Mouse (Mus musculus) lung, adult 2 months (tissue): Measurements from ENCODE around the gene Fam199x. TPM values are rescaled to one million over a fixed set of nuclear protein-coding genes. Genes with fewer than 3 reads are reported as not detected.

Source experiments
- DNase-seq: peaks from one replicate; pipeline ENCODE4 v3.0.0; 2022
- H3K4me1 ChIP-seq: fragments of 200-500 bp; 2 replicates; pipeline ENCODE4 v1.6.1; 2011; ENCODE audit warnings: low read length; ENCODE audit not compliant: control insufficient read depth, insufficient read depth
- H3K4me3 ChIP-seq: fragments of 200-500 bp; replicated peaks from 2 replicates; pipeline ENCODE3; 2011; ENCODE audit warnings: low read depth, mild to moderate bottlenecking, control low read depth, low read length; ENCODE audit errors: extremely low read depth
- CTCF ChIP-seq: fragments of 200-500 bp; IDR thresholded peaks from 2 replicates; pipeline ENCODE4 v1.5.1; 2011; ENCODE audit warnings: mild to moderate bottlenecking, low read length, control low read depth; ENCODE audit not compliant: insufficient read depth
- POLR2A ChIP-seq: fragments of 200-500 bp; IDR thresholded peaks from 2 replicates; pipeline ENCODE4 v1.6.1; 2011; ENCODE audit warnings: low read depth, mild to moderate bottlenecking, control low read depth, low read length, borderline replicate concordance; ENCODE audit errors: extremely low read depth
- WGBS: fragments of 180-500 bp; shearing (Covaris S2); methylation state at CpG from one replicate; pipeline ENCODE4 v1.1.7; 2018; 5-methylcytosine and 5-hydroxymethylcytosine counted together
- polyA plus RNA-seq: library from polyadenylated mRNA; depleted of rRNA; stranded (reverse); fragments of >200 nt; gene quantifications from 2 replicates; pipeline ENCODE4 v1.2.3, GENCODE M21; 2012; rRNA removed

Fam199x gene
- 1.0 and 1.3 TPM in 2 replicates for polyA plus RNA-seq

DNA sequence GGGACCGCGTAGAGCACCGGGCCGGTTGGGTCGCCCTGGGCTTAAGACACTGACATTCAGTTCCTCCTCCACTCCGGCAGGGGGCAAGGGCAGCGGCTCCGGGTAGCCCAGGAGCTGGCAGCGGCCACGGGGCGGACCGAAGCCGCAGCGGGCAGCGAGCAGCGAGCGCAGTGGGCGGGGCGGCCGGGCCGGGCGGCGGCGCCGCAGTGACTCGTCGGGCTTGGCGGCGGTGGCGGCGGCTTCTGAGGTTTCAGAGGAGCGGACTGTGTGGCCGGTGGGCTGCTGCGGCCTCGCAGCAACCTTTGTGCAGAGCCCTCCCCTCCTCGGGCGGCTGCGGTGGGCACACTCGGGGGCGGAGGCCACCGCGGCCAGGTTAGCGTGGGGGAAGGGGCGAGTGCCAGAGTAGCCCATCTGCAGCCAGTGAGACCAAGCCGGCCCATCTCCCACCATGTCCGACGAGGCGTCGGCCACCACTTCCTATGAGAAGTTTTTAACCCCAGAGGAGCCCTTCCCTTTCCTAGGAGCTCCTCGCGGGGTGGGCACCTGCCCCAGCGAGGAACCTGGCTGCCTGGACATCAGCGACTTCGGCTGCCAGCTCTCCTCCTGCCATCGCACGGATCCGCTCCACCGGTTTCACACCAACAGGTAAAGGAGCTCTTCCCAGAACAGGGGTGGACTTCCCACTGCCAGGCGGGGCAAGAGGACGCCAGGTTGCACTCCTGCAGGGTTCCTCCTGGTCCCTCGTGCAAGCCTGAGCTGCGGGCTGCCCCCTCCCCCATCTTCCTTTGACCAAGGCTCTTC lies at the start of gene Fam199x:
Gene Fam199x (plus strand): TSS at position 170 of the 801 bp plus-strand sequence.
- peak within 1 kb of the TSS; percentile 67 for H3K4me3 ChIP-seq
- 23% methylated on average over 57 of the region's 62 CpGs for WGBS
- DNase-seq = peak; percentile 69

DNA sequence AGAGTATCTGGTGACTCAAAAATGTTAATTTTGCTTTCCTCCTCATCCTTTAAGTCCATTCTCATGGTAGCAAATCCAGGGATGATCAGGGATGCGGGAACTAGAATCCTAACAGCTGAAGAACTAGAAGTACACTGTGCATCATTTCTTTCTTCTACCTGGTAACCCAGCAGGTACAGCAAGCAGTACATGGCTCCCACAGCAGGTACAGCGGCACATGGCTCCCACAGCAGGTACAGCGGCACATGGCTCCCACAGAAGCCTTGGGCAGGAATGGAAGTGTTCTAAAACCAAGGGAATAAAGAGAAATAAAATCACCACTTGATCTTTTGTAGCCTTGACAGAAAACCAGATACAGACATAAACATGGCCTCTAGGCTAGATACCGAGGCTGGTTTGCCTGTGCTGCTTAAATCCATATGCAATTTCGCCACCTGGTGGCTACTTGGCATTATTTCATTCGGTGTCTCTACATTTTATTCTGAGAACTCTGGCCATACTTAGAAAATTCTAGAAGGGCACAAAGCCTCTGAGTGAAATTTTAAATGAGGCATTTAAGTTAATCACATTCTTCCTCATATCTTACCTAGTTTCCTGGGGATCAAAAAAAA lies 34.2 kb upstream of the Fam199x start:
- no peaks in the 10 kb centered on the region for H3K4me1 ChIP-seq
- 57% methylated on average over 6 of the region's 6 CpGs for WGBS
- DNase-seq = peak; percentile 12
- H3K4me3 ChIP-seq = no peak overlapping the region
- TF ChIP-seq CTCF (peak; percentile 30; the same call in 1 of the 2 replicates), POLR2A (no peak)

More for the DNA sequence above, at the start of gene Fam199x:
- peaks cover 6% of the 10 kb centered on the region for H3K4me1 ChIP-seq
- TF ChIP-seq POLR2A (no peak), CTCF (peak; percentile 22; the same call in 1 of the 2 replicates)

DNA sequence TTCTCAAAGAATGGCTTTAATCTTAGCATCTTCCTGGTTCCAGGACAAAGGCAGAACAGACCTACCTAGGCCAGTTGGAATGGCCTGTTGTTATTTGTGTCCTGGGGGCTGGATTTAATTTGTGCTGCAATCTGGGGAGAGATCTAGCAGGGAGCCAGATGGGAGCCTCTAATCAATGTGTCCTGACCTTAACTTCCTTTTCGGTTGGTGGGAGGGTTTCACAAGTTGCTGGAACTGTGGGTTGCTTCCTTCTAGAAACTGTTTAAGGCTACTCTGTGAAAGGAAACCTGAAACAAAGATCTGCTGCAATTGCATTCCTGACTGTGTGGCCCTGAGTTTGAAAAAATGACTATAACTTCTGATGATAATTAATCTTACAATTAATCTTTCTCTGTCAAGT lies 31.7 kb upstream of the Fam199x start:
- no peak for DNase-seq
- WGBS = 80% methylated on average over 1 of the region's 1 CpGs
- Histone ChIP-seq H3K4me1 (no peaks in the 10 kb centered on the region), H3K4me3 (no peak overlapping the region)
- TF ChIP-seq CTCF (no peak), POLR2A (no peak)

- H3K4me1 ChIP-seq = no peaks in the 10 kb centered on the region
- DNase-seq = peak; percentile 28
- WGBS = 21% methylated on average over 1 of the region's 1 CpGs
- H3K4me3 ChIP-seq = no peak overlapping the region
- TF ChIP-seq POLR2A = no peak
- peak; percentile 27; the same call in 1 of the 2 replicates for TF ChIP-seq CTCF
Observed at GRCm38 (mm10) chrX:137019310-137019709, 30.1 kb upstream of the Fam199x start.

DNA sequence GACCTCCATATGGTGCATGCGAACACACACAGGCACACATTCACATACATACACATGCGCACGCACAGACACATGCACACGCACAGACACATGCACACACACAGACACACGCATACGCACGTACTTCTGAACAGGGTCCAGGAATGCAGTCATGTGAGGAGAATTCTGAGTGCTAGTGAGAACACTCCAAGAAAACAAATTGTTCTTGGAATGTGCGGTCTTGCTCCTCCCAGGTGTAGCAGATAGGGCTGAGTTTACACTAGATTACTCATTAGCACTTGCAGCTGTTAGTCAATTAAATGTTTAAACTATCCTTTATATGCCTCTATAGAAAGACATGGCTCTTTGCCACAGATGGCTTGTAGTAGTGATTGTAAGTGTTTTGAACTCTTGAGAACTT lies 18.5 kb upstream of the Fam199x start:
- Histone ChIP-seq H3K4me1 (no peaks in the 10 kb centered on the region), H3K4me3 (peak overlapping the region; percentile 47)
- WGBS = 75% methylated on average over 8 of the region's 8 CpGs
- TF ChIP-seq POLR2A (no peak), CTCF (no peak)
- peak; percentile 18 for DNase-seq

DNA sequence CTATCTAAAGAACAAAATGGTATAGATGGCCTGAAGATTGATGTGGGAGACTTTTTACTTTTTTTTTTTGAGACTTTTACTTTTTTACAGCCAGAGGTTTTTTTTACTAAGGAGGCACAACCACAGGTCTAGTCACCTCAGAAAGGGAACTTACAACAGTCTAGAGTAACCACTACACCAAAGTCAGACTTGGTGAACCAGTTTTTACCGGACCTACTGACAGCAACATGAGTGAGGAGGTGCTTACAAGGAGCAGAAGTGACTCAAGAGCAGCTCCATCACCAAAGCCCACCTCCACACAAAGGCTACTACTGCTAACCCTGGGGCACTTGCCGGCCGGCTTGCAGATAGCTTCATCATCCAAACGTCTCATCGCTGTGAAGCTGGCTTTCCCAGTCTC lies 17.7 kb upstream of the Fam199x start:
- Histone ChIP-seq H3K4me1 (no peaks in the 10 kb centered on the region), H3K4me3 (no peak overlapping the region)
- TF ChIP-seq CTCF = no peak
- no peak for TF ChIP-seq POLR2A
- 69% methylated on average over 5 of the region's 5 CpGs for WGBS
- DNase-seq = peak; percentile 3

DNA sequence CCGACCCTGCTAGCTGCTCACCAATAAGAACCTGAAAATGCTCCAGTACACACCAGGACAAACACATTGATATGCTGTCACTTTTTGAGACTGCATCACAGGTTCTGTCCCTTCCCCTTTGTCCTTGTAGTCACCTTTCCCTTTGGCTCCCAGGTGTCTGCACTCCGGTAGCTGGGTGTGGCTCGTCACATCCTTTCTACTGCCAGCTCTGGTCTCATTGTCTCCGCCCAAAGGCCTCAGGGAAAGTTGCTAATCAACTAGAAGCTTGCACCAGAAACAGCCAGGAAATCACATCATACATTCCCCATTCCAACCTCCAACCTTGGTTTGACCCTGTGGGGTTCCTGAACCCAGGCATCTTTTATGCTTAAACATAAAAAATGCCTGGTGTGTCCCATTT lies 15.1 kb upstream of the Fam199x start:
- Histone ChIP-seq H3K4me3 (no peak overlapping the region), H3K4me1 (no peaks in the 10 kb centered on the region)
- no peak for DNase-seq
- TF ChIP-seq POLR2A = no peak
- no peak for TF ChIP-seq CTCF
- 60% methylated on average over 4 of the region's 4 CpGs for WGBS

- Histone ChIP-seq H3K4me1 (no peaks in the 10 kb centered on the region), H3K4me3 (peak overlapping the region; percentile 98)
- TF ChIP-seq POLR2A (no peak), CTCF (no peak)
- WGBS = 29% methylated on average over 12 of the region's 12 CpGs
- DNase-seq = no peak
Observed at GRCm38 (mm10) chrX:137037470-137037999, 11.9 kb upstream of the Fam199x start.

- DNase-seq = peak; percentile 81
- Histone ChIP-seq H3K4me3 (peak within 1 kb of the TSS; percentile 98), H3K4me1 (no peaks in the 10 kb centered on the region)
- WGBS = 32% methylated on average over 31 of the region's 31 CpGs
- peak; percentile 25; the same call in 1 of the 2 replicates for TF ChIP-seq POLR2A
- TF ChIP-seq CTCF = no peak
Observed at GRCm38 (mm10) chrX:137038000-137038483, 11.4 kb upstream of the Fam199x start, which contains the start of gene Slc25a53. TSS of gene Slc25a53 (minus strand) at chrX:137038302.
